Mouse (Mus musculus) bone marrow macrophage, adult 2 months (primary cell): Measurements from ENCODE around the gene Slc25a38.

Experiments used
- CTCF ChIP-seq: IDR thresholded peaks from 2 replicates; pipeline ENCODE4 v1.5.1; 2012; ENCODE audit warnings: low read depth, mild to moderate bottlenecking, low read length, moderate library complexity
- POLR2A ChIP-seq: IDR thresholded peaks from 2 replicates; pipeline ENCODE4 v1.6.1; 2012; ENCODE audit warnings: mild to moderate bottlenecking, low read depth, low read length, borderline replicate concordance

GRCm38 (mm10) chr9:120144474-120144873 lies 34.3 kb downstream of the Slc25a38 start:
- TF ChIP-seq POLR2A (no peak), CTCF (no peak)
